Mouse (Mus musculus) liver, embryonic 11.5 days (tissue): ENCODE measurements at regions not wholly inside any gene's neighbourhood (a gene's known extent, or its start where the extent isn't known, plus 50 kb on each side); places are given as distances from the start of the nearest gene placed in this dataset.

Experiments used
- ATAC-seq: fragments of 200-750 bp; cut with Nextera tagmentation; replicated peaks from 2 replicates; pipeline ENCODE4 v1.8.0; 2017; ENCODE audit warnings: moderate number of reproducible peaks, mild to moderate bottlenecking, moderate TSS enrichment, moderate library complexity; ENCODE audit not compliant: low FRiP score
- DNase-seq: peaks from one replicate; pipeline ENCODE4 v3.0.0-alpha.2; 2017; ENCODE audit warnings: low spot score
- H3K27ac ChIP-seq: fragments of 300-500 bp; sonication (generic); 2 replicates; pipeline ENCODE4 v1.5.1; 2014; ENCODE audit warnings: mild to moderate bottlenecking, low read depth, low read length, control low read depth
- H3K27me3 ChIP-seq: fragments of 300-500 bp; sonication (generic); replicated peaks from 2 replicates; pipeline ENCODE4 v1.6.1; 2014; ENCODE audit warnings: low read length, mixed read lengths; ENCODE audit not compliant: control insufficient read depth, insufficient read depth
- H3K36me3 ChIP-seq: fragments of 300-500 bp; sonication (generic); 2 replicates; pipeline ENCODE4 v1.6.1; 2014; ENCODE audit warnings: mild to moderate bottlenecking, low read length, moderate library complexity, mixed read lengths; ENCODE audit not compliant: control insufficient read depth, insufficient read depth
- H3K4me1 ChIP-seq: fragments of 300-500 bp; sonication (generic); replicated peaks from 2 replicates; pipeline ENCODE4 v1.6.1; 2014; ENCODE audit warnings: low read length, mixed read lengths; ENCODE audit not compliant: control insufficient read depth, insufficient read depth
- H3K4me2 ChIP-seq: fragments of 300-500 bp; sonication (generic); 2 replicates; pipeline ENCODE4 v1.6.1; 2014; ENCODE audit warnings: mild to moderate bottlenecking, control low read depth, moderate library complexity
- H3K4me3 ChIP-seq: fragments of 300-500 bp; sonication (generic); 2 replicates; pipeline ENCODE4 v1.5.1; 2014; ENCODE audit warnings: low read depth, low read length, control low read depth
- H3K9ac ChIP-seq: fragments of 300-500 bp; sonication (generic); 2 replicates; pipeline ENCODE4 v1.6.1; 2014; ENCODE audit warnings: low read depth, low read length, control low read depth
- H3K9me3 ChIP-seq: fragments of 300-500 bp; sonication (generic); 2 replicates; pipeline ENCODE4 v1.6.1; 2016; ENCODE audit warnings: low read length, inconsistent platforms, mixed read lengths; ENCODE audit not compliant: control insufficient read depth
- WGBS: fragments of 180-500 bp; shearing (Covaris S2); extraction: QIAGEN DNeasy Blood & Tissue Kit; methylation state at CpG from one replicate; pipeline ENCODE4 v1.1.7; 2014; 5-methylcytosine and 5-hydroxymethylcytosine counted together

GRCm38 (mm10) chr12:94468609-94469008 is 1223.4 kb upstream of the Flrt2 start:
- Histone ChIP-seq H3K9me3 (no peaks in the 10 kb centered on the region), H3K4me1 (no peaks in the 10 kb centered on the region), H3K27me3 (no peaks in the 10 kb centered on the region), H3K9ac (no peak overlapping the region), H3K4me2 (no peak overlapping the region), H3K36me3 (no peaks in the 10 kb centered on the region), H3K27ac (no peak overlapping the region), H3K4me3 (no peak overlapping the region)
- DNase-seq, result no peak
- no peak for ATAC-seq
- 74% methylated on average over 3 of the region's 3 CpGs for WGBS

- no peak for ATAC-seq
- H3K9ac ChIP-seq, result no peak overlapping the region
- H3K4me3 ChIP-seq, result no peak overlapping the region
- H3K4me1 ChIP-seq, result no peaks in the 10 kb centered on the region
- 17% methylated on average over 2 of the region's 2 CpGs for WGBS
- no peak overlapping the region for H3K4me2 ChIP-seq
- H3K9me3 ChIP-seq, result no peaks in the 10 kb centered on the region
- no peaks in the 10 kb centered on the region for H3K36me3 ChIP-seq
- H3K27ac ChIP-seq, result no peak overlapping the region
- H3K27me3 ChIP-seq, result no peaks in the 10 kb centered on the region
- DNase-seq, result no peak
These were observed 1222.2 kb upstream of the Flrt2 start for GRCm38 (mm10) chr12:94469850-94470249.

- Histone ChIP-seq H3K9me3 (no peaks in the 10 kb centered on the region), H3K27me3 (no peaks in the 10 kb centered on the region), H3K4me1 (no peaks in the 10 kb centered on the region), H3K4me3 (no peak overlapping the region), H3K4me2 (no peak overlapping the region), H3K9ac (no peak overlapping the region), H3K27ac (no peak overlapping the region), H3K36me3 (no peaks in the 10 kb centered on the region)
- 24% methylated on average over 1 of the region's 1 CpGs for WGBS
- ATAC-seq, result no peak
- DNase-seq, result no peak
These were observed 1221.0 kb upstream of the Flrt2 start for GRCm38 (mm10) chr12:94470981-94471380.

GRCm38 (mm10) chr12:94488721-94489120 is 1203.3 kb upstream of the Flrt2 start:
- no peak overlapping the region for H3K4me2 ChIP-seq
- DNase-seq (no peak), ATAC-seq (no peak)
- no peak overlapping the region for H3K9ac ChIP-seq
- no peaks in the 10 kb centered on the region for H3K27me3 ChIP-seq
- H3K9me3 ChIP-seq, result no peaks in the 10 kb centered on the region
- no peaks in the 10 kb centered on the region for H3K36me3 ChIP-seq
- H3K27ac ChIP-seq, result no peak overlapping the region
- no peak overlapping the region for H3K4me3 ChIP-seq
- WGBS, result 87% methylated on average over 2 of the region's 2 CpGs
- H3K4me1 ChIP-seq, result no peaks in the 10 kb centered on the region

- no peak overlapping the region for H3K4me2 ChIP-seq
- DNase-seq, result no peak
- 72% methylated on average over 7 of the region's 7 CpGs for WGBS
- H3K4me1 ChIP-seq, result no peaks in the 10 kb centered on the region
- no peak overlapping the region for H3K4me3 ChIP-seq
- H3K9ac ChIP-seq, result no peak overlapping the region
- no peak overlapping the region for H3K27ac ChIP-seq
- ATAC-seq, result no peak
- no peaks in the 10 kb centered on the region for H3K9me3 ChIP-seq
- no peaks in the 10 kb centered on the region for H3K27me3 ChIP-seq
- H3K36me3 ChIP-seq, result no peaks in the 10 kb centered on the region
These were observed 1183.9 kb upstream of the Flrt2 start for GRCm38 (mm10) chr12:94508099-94508498.

- Histone ChIP-seq H3K4me1 (no peaks in the 10 kb centered on the region), H3K4me3 (no peak overlapping the region), H3K9me3 (no peaks in the 10 kb centered on the region), H3K27ac (no peak overlapping the region), H3K36me3 (no peaks in the 10 kb centered on the region), H3K9ac (no peak overlapping the region), H3K27me3 (no peaks in the 10 kb centered on the region), H3K4me2 (no peak overlapping the region)
- no peak for ATAC-seq
- WGBS, result 42% methylated on average over 5 of the region's 5 CpGs
- no peak for DNase-seq
These were observed 1182.2 kb upstream of the Flrt2 start for GRCm38 (mm10) chr12:94509855-94510254.

GRCm38 (mm10) chr12:94544706-94545105 is 1147.3 kb upstream of the Flrt2 start:
- 83% methylated on average over 7 of the region's 7 CpGs for WGBS
- H3K4me1 ChIP-seq, result no peaks in the 10 kb centered on the region
- H3K36me3 ChIP-seq, result no peaks in the 10 kb centered on the region
- no peak overlapping the region for H3K4me3 ChIP-seq
- H3K4me2 ChIP-seq, result no peak overlapping the region
- DNase-seq (no peak), ATAC-seq (no peak)
- no peaks in the 10 kb centered on the region for H3K9me3 ChIP-seq
- H3K27me3 ChIP-seq, result no peaks in the 10 kb centered on the region
- no peak overlapping the region for H3K27ac ChIP-seq
- no peak overlapping the region for H3K9ac ChIP-seq

GRCm38 (mm10) chr12:94560374-94561194 is 1131.4 kb upstream of the Flrt2 start:
- ATAC-seq, result no peak
- Histone ChIP-seq H3K4me1 (no peaks in the 10 kb centered on the region), H3K9me3 (no peaks in the 10 kb centered on the region), H3K27ac (no peak overlapping the region), H3K27me3 (no peaks in the 10 kb centered on the region), H3K9ac (no peak overlapping the region), H3K4me3 (no peak overlapping the region), H3K4me2 (no peak overlapping the region), H3K36me3 (no peaks in the 10 kb centered on the region)
- DNase-seq, result no peak
- 81% methylated on average over 2 of the region's 2 CpGs for whole genome bisulfite sequencing

GRCm38 (mm10) chr12:94574981-94575380 is 1117.0 kb upstream of the Flrt2 start:
- no peaks in the 10 kb centered on the region for H3K9me3 ChIP-seq
- ATAC-seq (no peak), DNase-seq (no peak)
- no peaks in the 10 kb centered on the region for H3K27me3 ChIP-seq
- H3K4me3 ChIP-seq, result no peak overlapping the region
- no peaks in the 10 kb centered on the region for H3K4me1 ChIP-seq
- H3K9ac ChIP-seq, result no peak overlapping the region
- H3K27ac ChIP-seq, result no peak overlapping the region
- no peak overlapping the region for H3K4me2 ChIP-seq
- 87% methylated on average over 2 of the region's 2 CpGs for WGBS
- no peaks in the 10 kb centered on the region for H3K36me3 ChIP-seq
